In genomic region chr13:58475495-58475894, GRCm38 (mm10) we compare ENCODE assay signal across 10 mouse cellular contexts.
A peak's percentile ranks its signal among the peaks of the same experiment; 100 is the strongest.
DNase-seq lines count a peak whose midpoint lies in the region; ATAC-seq and TF ChIP-seq lines count a peak whose summit lies in the region.
"Had no signal": no experiment of that assay in that cellular context is flagged by ENCODE, and none has a peak within 500 bp of the region (broad histone marks: within the 10 kb centered on the region; RNA-seq: fewer than 3 reads in every experiment).

No protein-coding gene starts in this region.

- peak overlapping the region; percentile 91 for H3K27ac ChIP-seq in liver, embryonic 12.5 days
- H3K27ac ChIP-seq in left cerebral cortex, adult 2 months, result no peak overlapping the region

- H3K4me2 ChIP-seq in liver, embryonic 12.5 days, result peak overlapping the region; percentile 55

- WGBS in liver, embryonic 12.5 days (ENCODE audit: insufficient replicate concordance), result 32% methylated on average over 6 of the region's 6 CpGs

- no peak overlapping the region for H3K9ac ChIP-seq in liver, embryonic 12.5 days

- H3K9me3 ChIP-seq in liver, embryonic 12.5 days (replicated peaks), result no peaks in the 10 kb centered on the region

- H3K27me3 ChIP-seq in liver, embryonic 12.5 days (replicated peaks), result peaks cover 53% of the 10 kb centered on the region

- DNase-seq in embryo, embryonic 10 days (ENCODE audit: low spot score), result peak; percentile 51
- DNase-seq in embryo, embryonic 9.5 days (ENCODE audit: extremely low spot score), result no peak
- DNase-seq in 3T3-L1 (ENCODE audit: low read depth, low spot score) (peak; percentile 78), WW6 (ENCODE audit: low read depth, low spot score) (peak; percentile 73)
- DNase-seq in left cerebral cortex, adult 2 months (ENCODE audit: extremely low spot score in 1 of 2, low spot score in 2 of 2), result no peak
- no peak for DNase-seq in right cerebral cortex, postnatal 36 days (ENCODE audit: low spot score in 2 of 2)
- no peak for DNase-seq in adrenal gland, postnatal 4 days (ENCODE audit: low spot score in 2 of 2)
- DNase-seq: cerebellum, adult 11-12 months had no signal

- no peaks in the 10 kb centered on the region for H3K36me3 ChIP-seq in liver, embryonic 12.5 days

- no peak overlapping the region for H3K4me3 ChIP-seq in liver, embryonic 12.5 days
- H3K4me3 ChIP-seq in left cerebral cortex, adult 2 months, result no peak overlapping the region

- TF ChIP-seq CTCF in left cerebral cortex, adult 2 months (IDR thresholded peaks at IDR 0.05), result no peak

- H3K4me1 ChIP-seq in liver, embryonic 12.5 days, result peaks cover 66% of the 10 kb centered on the region

- peak; percentile 93 for ATAC-seq in liver, embryonic 12.5 days
- ATAC-seq: hindbrain, embryonic 16.5 days had no signal

- intact Hi-C loops in left cerebral cortex, adult 2 months (cut with DNase I), result no loop called here

Comparison
In these comparisons a context has a peak if more than half of its experiments do, and no peak if none do; other contexts are left out.
1. DNase-seq: peak in embryo, embryonic 10 days (single experiment), 3T3-L1 (single experiment) and WW6 (single experiment); none in embryo, embryonic 9.5 days (single experiment), left cerebral cortex, adult 2 months (0 of 2), right cerebral cortex, postnatal 36 days (0 of 2) and adrenal gland, postnatal 4 days (0 of 2).